Mouse (Mus musculus): ENCODE results near the gene Cd1d1. TPM values are rescaled to one million over a fixed set of nuclear protein-coding genes. Genes with fewer than 3 reads are reported as not detected.
"Not testable (repeated sequence)": the region's sequence is repeated elsewhere in the genome, so short reads cannot be mapped to it uniquely, and the experiment has no call there.

The Cd1d1 gene
- polyA plus RNA-seq, 1 experiment from 2014 or later: 22.2 TPM

- 61% methylated on average over 5 of the region's 6 CpGs for WGBS
- not testable (repeated sequence) for H3K9me3 ChIP-seq (ENCODE audit: control insufficient read depth, low read length); H3K36me3 ChIP-seq (ENCODE audit: control insufficient read depth, insufficient read depth, low read length); H3K27ac ChIP-seq (replicated peaks; ENCODE audit: low read depth, low read length); ATAC-seq (ENCODE audit: insufficient number of reproducible peaks, low FRiP score, low TSS enrichment, low read depth); H3K27me3 ChIP-seq (ENCODE audit: control insufficient read depth, insufficient read depth, low read length); H3K4me1 ChIP-seq (ENCODE audit: control insufficient read depth, insufficient read depth, low read length)
- DNase-seq (ENCODE audit: low spot score): peak; percentile 28
- H3K4me2 ChIP-seq (ENCODE audit: low read depth, severe bottlenecking): peak overlapping the region; percentile 41; the same call in 1 of the 2 replicates
- H3K4me3 ChIP-seq (ENCODE audit: low read depth, low read length): peak overlapping the region; percentile 14; the same call in 1 of the 2 replicates
- peak overlapping the region; percentile 60; the same call in 1 of the 2 replicates for H3K9ac ChIP-seq (ENCODE audit: low read length)
Observed at GRCm38 (mm10) chr3:86986969-86987368, 12.3 kb downstream of the Cd1d1 start.

- Histone ChIP-seq H3K9ac (ENCODE audit: low read length) (peak overlapping the region; percentile 60), H3K27ac (replicated peaks; ENCODE audit: low read depth, low read length) (no peak overlapping the region)
Observed at GRCm38 (mm10) chr3:86986490-86986889, 12.8 kb downstream of the Cd1d1 start.

GRCm38 (mm10) chr3:86983382-86983781 is 15.9 kb downstream of the Cd1d1 start:
- H3K27ac ChIP-seq (replicated peaks; ENCODE audit: low read depth, low read length): no peak overlapping the region
- H3K27me3 ChIP-seq (ENCODE audit: control insufficient read depth, insufficient read depth, low read length): no peaks in the 10 kb centered on the region
- no peak overlapping the region for H3K4me2 ChIP-seq (ENCODE audit: low read depth, severe bottlenecking)
- no peak overlapping the region for H3K9ac ChIP-seq (ENCODE audit: low read length)
- no peak overlapping the region for H3K4me3 ChIP-seq (ENCODE audit: low read depth, low read length)
- H3K36me3 ChIP-seq (ENCODE audit: control insufficient read depth, insufficient read depth, low read length): no peaks in the 10 kb centered on the region
- ATAC-seq (ENCODE audit: insufficient number of reproducible peaks, low FRiP score, low TSS enrichment, low read depth): no peak
- no peaks in the 10 kb centered on the region for H3K4me1 ChIP-seq (ENCODE audit: control insufficient read depth, insufficient read depth, low read length)
- H3K9me3 ChIP-seq (ENCODE audit: control insufficient read depth, low read length): no peaks in the 10 kb centered on the region
- WGBS: 83% methylated on average over 6 of the region's 6 CpGs
- no peak for DNase-seq (ENCODE audit: low spot score)

More at GRCm38 (mm10) chr3:86986490-86986889, 12.8 kb downstream of the Cd1d1 start:
- Histone ChIP-seq H3K4me3 (ENCODE audit: low read depth, low read length) (peak overlapping the region; percentile 14; the same call in 1 of the 2 replicates), H3K9me3 (ENCODE audit: control insufficient read depth, low read length) (no peaks in the 10 kb centered on the region), H3K4me1 (ENCODE audit: control insufficient read depth, insufficient read depth, low read length) (no peaks in the 10 kb centered on the region), H3K36me3 (ENCODE audit: control insufficient read depth, insufficient read depth, low read length) (no peaks in the 10 kb centered on the region), H3K27me3 (ENCODE audit: control insufficient read depth, insufficient read depth, low read length) (no peaks in the 10 kb centered on the region), H3K4me2 (ENCODE audit: low read depth, severe bottlenecking) (peak overlapping the region; percentile 41)
- DNase-seq (ENCODE audit: low spot score) (peak; percentile 41), ATAC-seq (ENCODE audit: insufficient number of reproducible peaks, low FRiP score, low TSS enrichment, low read depth) (no peak)
- 31% methylated on average over 12 of the region's 12 CpGs for WGBS

GRCm38 (mm10) chr3:86976546-86976945 is 22.7 kb downstream of the Cd1d1 start:
- H3K4me3 ChIP-seq (ENCODE audit: low read depth, low read length): no peak overlapping the region
- no peaks in the 10 kb centered on the region for H3K36me3 ChIP-seq (ENCODE audit: control insufficient read depth, insufficient read depth, low read length)
- no peak overlapping the region for H3K4me2 ChIP-seq (ENCODE audit: low read depth, severe bottlenecking)
- no peak overlapping the region for H3K9ac ChIP-seq (ENCODE audit: low read length)
- H3K27ac ChIP-seq (replicated peaks; ENCODE audit: low read depth, low read length): no peak overlapping the region
- no peaks in the 10 kb centered on the region for H3K9me3 ChIP-seq (ENCODE audit: control insufficient read depth, low read length)
- no peaks in the 10 kb centered on the region for H3K27me3 ChIP-seq (ENCODE audit: control insufficient read depth, insufficient read depth, low read length)
- WGBS: 20% methylated on average over 8 of the region's 8 CpGs
- DNase-seq (ENCODE audit: low spot score): peak; percentile 75
- no peak for ATAC-seq (ENCODE audit: insufficient number of reproducible peaks, low FRiP score, low TSS enrichment, low read depth)
- no peaks in the 10 kb centered on the region for H3K4me1 ChIP-seq (ENCODE audit: control insufficient read depth, insufficient read depth, low read length)

- 82% methylated on average over 2 of the region's 2 CpGs for WGBS
- Histone ChIP-seq H3K4me2 (ENCODE audit: low read depth, severe bottlenecking) (no peak overlapping the region), H3K4me3 (ENCODE audit: low read depth, low read length) (no peak overlapping the region), H3K36me3 (ENCODE audit: control insufficient read depth, insufficient read depth, low read length) (no peaks in the 10 kb centered on the region), H3K9ac (ENCODE audit: low read length) (no peak overlapping the region), H3K9me3 (ENCODE audit: control insufficient read depth, low read length) (no peaks in the 10 kb centered on the region), H3K4me1 (ENCODE audit: control insufficient read depth, insufficient read depth, low read length) (no peaks in the 10 kb centered on the region), H3K27me3 (ENCODE audit: control insufficient read depth, insufficient read depth, low read length) (no peaks in the 10 kb centered on the region), H3K27ac (replicated peaks; ENCODE audit: low read depth, low read length) (no peak overlapping the region)
- DNase-seq (ENCODE audit: low spot score) (no peak), ATAC-seq (ENCODE audit: insufficient number of reproducible peaks, low FRiP score, low TSS enrichment, low read depth) (no peak)
Observed at GRCm38 (mm10) chr3:86975150-86975549, 24.1 kb downstream of the Cd1d1 start.

GRCm38 (mm10) chr3:86962665-86963435 is 36.4 kb downstream of the Cd1d1 start:
- DNase-seq (ENCODE audit: low spot score): no peak
- Histone ChIP-seq H3K4me3 (ENCODE audit: low read depth, low read length) (no peak overlapping the region), H3K27me3 (ENCODE audit: control insufficient read depth, insufficient read depth, low read length) (no peaks in the 10 kb centered on the region), H3K9ac (ENCODE audit: low read length) (no peak overlapping the region), H3K4me2 (ENCODE audit: low read depth, severe bottlenecking) (no peak overlapping the region), H3K27ac (replicated peaks; ENCODE audit: low read depth, low read length) (no peak overlapping the region), H3K9me3 (ENCODE audit: control insufficient read depth, low read length) (no peaks in the 10 kb centered on the region), H3K4me1 (ENCODE audit: control insufficient read depth, insufficient read depth, low read length) (no peaks in the 10 kb centered on the region), H3K36me3 (ENCODE audit: control insufficient read depth, insufficient read depth, low read length) (no peaks in the 10 kb centered on the region)
- WGBS: 86% methylated on average over 17 of the region's 17 CpGs
- ATAC-seq (ENCODE audit: insufficient number of reproducible peaks, low FRiP score, low TSS enrichment, low read depth): no peak

- H3K9ac ChIP-seq (ENCODE audit: low read length): no peak overlapping the region
- no peaks in the 10 kb centered on the region for H3K36me3 ChIP-seq (ENCODE audit: control insufficient read depth, insufficient read depth, low read length)
- H3K4me1 ChIP-seq (ENCODE audit: control insufficient read depth, insufficient read depth, low read length): no peaks in the 10 kb centered on the region
- H3K27me3 ChIP-seq (ENCODE audit: control insufficient read depth, insufficient read depth, low read length): no peaks in the 10 kb centered on the region
- 100% methylated on average over 2 of the region's 2 CpGs for WGBS
- H3K27ac ChIP-seq (replicated peaks; ENCODE audit: low read depth, low read length): no peak overlapping the region
- ATAC-seq (ENCODE audit: insufficient number of reproducible peaks, low FRiP score, low TSS enrichment, low read depth): no peak
- DNase-seq (ENCODE audit: low spot score): no peak
- no peak overlapping the region for H3K4me3 ChIP-seq (ENCODE audit: low read depth, low read length)
- no peaks in the 10 kb centered on the region for H3K9me3 ChIP-seq (ENCODE audit: control insufficient read depth, low read length)
- no peak overlapping the region for H3K4me2 ChIP-seq (ENCODE audit: low read depth, severe bottlenecking)
Observed at GRCm38 (mm10) chr3:86961395-86961669, 37.9 kb downstream of the Cd1d1 start.

- no peak overlapping the region for H3K4me2 ChIP-seq (ENCODE audit: low read depth, severe bottlenecking)
- no peaks in the 10 kb centered on the region for H3K36me3 ChIP-seq (ENCODE audit: control insufficient read depth, insufficient read depth, low read length)
- no peaks in the 10 kb centered on the region for H3K9me3 ChIP-seq (ENCODE audit: control insufficient read depth, low read length)
- DNase-seq (ENCODE audit: low spot score) (no peak), ATAC-seq (ENCODE audit: insufficient number of reproducible peaks, low FRiP score, low TSS enrichment, low read depth) (no peak)
- 89% methylated on average over 17 of the region's 17 CpGs for WGBS
- H3K27ac ChIP-seq (replicated peaks; ENCODE audit: low read depth, low read length): no peak overlapping the region
- H3K4me3 ChIP-seq (ENCODE audit: low read depth, low read length): no peak overlapping the region
- H3K4me1 ChIP-seq (ENCODE audit: control insufficient read depth, insufficient read depth, low read length): no peaks in the 10 kb centered on the region
- no peaks in the 10 kb centered on the region for H3K27me3 ChIP-seq (ENCODE audit: control insufficient read depth, insufficient read depth, low read length)
- no peak overlapping the region for H3K9ac ChIP-seq (ENCODE audit: low read length)
Observed at GRCm38 (mm10) chr3:86960656-86961394, 38.4 kb downstream of the Cd1d1 start.
